Mouse (Mus musculus) right cerebral cortex, postnatal 10 days (tissue): ENCODE data around the gene Traf6.
"Not testable (repeated sequence)": the region's sequence is repeated elsewhere in the genome, so short reads cannot be mapped to it uniquely, and the experiment has no call there.

Source experiments
- DNase-seq, 2 experiments: peaks; one replicate each; pipeline ENCODE4 v3.0.0; 2021; ENCODE audit warnings: low spot score in 2 of 2

Traf6 gene

GRCm38 (mm10) chr2:101693577-101694215 lies 15.5 kb downstream of the Traf6 start:
- peak in 1 of 2 experiments; percentile 49 for DNase-seq

DNA sequence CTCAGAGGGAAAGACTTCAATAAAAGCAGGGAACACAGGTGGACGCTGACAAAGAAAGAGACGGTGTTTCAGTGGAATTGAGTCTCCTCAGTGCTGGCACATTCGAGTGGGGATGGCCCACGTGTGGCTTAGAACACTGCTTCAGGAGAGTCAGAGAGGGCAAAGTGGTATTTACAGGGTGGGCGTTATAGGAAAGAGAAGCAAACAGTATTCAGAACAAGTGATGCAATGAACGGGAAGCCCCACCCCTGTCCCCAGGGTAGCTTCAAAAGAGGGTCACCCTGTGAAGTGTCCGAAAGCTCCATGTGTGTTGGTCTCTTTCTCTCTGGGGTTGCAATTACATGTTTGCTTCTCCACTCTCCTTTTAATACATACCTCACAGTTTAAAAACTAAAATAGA lies 17.4 kb downstream of the Traf6 start:
- no peak for DNase-seq

- no peak for DNase-seq
These were observed 21.1 kb downstream of the Traf6 start for GRCm38 (mm10) chr2:101699284-101699683.

GRCm38 (mm10) chr2:101705941-101706485 lies 27.8 kb downstream of the Traf6 start:
- peak in 1 of 2 experiments; percentile 32 for DNase-seq

- no peak for DNase-seq
These were observed 33.4 kb downstream of the Traf6 start for GRCm38 (mm10) chr2:101711608-101712007.

DNA sequence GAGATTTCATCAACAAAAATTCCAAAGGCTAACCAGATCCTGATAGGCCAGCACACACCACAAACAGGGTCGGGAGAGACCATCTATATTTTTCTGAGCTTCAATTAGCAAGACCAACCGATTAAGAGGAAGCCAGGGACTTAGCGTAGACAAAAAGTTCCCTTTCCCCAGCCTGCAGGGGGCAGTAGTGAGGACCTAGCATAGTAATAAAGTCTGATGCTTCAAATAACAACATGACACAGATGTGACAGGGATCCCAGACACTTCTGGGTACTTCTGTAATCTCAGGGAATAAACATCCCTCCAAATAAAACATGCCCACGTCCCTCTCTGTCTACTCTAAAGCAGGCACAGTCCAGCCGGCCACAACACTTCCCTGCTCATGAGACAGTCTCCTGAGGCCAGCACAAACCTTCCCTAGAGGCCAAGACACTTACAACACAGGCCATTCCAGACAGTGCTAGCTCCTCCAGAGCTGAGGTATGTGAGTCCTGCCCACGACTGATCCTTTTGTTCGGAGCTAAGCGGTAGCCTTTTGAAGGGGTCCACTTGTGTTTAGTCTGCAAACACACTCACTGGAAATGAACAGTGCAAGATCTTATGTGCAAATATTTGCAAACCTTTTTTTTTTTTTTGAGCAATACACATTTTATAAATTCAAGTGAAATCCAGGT lies 37.6 kb downstream of the Traf6 start:
- no peak for DNase-seq

DNA sequence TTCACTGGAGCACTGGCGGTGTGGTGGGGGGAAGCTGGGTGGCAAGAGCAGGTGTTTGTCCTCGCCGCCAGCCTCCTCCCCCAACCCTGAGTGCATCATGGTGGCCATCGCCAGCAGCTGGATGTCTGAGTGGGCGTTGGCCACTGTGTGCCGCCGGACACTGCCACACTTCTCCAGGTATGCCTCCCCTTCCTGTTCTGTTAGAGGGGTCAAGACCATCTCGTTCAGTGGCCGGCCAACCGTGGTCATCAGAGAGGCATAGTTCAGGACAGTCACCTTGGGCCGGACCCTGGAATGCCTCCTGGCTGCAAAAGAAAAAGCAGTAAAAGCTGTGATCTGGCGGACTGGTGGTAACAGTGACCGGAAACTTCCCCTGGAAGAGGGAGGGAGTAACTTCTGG lies 38.9 kb downstream of the Traf6 start:
- no peak for DNase-seq

GRCm38 (mm10) chr2:101721835-101722234 lies 43.6 kb downstream of the Traf6 start:
- no peak for DNase-seq

- peak; percentile 42 to 44 for DNase-seq
These were observed 44.4 kb downstream of the Traf6 start for GRCm38 (mm10) chr2:101722370-101723332.

- DNase-seq, result no peak
These were observed 45.2 kb downstream of the Traf6 start for GRCm38 (mm10) chr2:101723333-101723881.

- DNase-seq, result no peak
These were observed 49.6 kb downstream of the Traf6 start for GRCm38 (mm10) chr2:101727787-101728186.

GRCm38 (mm10) chr2:101729472-101729871 lies 51.2 kb downstream of the Traf6 start:
- DNase-seq, result no peak

- no peak for DNase-seq
These were observed 52.7 kb downstream of the Traf6 start for GRCm38 (mm10) chr2:101730972-101731371.

DNA sequence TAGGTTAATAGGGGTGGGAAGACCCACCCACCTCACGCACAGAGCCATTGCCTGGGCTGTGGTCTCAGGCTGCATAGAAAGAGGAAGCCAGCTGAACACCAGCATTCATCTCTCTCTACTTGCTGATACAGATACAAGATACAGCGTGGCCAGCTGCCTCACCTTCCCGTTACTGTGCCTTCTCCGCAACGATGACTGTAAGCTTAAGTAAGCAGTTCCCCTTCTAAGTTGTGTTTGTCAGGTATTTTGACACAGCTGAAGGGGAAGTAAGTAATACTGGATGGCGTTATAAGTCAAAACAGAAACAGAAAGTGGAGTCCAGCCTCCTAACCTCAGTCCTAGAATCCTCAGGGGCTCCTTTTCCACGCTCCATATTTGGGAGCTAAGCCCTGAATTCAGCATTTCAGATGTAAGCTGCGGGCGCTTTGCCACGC lies 54.6 kb downstream of the Traf6 start:
- DNase-seq, result no peak

DNA sequence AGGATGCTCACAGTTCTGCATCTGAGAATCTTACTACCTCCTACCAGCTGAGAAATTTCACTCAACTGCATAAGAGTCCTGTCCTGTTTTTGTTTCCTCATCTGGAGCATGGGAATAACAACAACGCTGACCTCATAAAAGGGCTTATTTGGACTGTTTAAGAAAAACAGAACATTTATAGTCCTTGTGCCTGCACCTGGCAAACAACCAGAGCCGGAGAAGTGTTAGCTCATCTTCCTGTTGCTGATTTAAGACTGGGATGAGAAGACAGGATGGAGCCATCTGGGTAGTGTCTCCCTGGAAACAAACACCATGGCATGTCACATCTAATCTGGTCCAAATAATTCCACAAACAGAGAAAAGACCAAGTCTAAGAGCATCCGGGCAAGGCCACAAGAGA lies 55.3 kb downstream of the Traf6 start:
- DNase-seq, result peak; percentile 64 to 70

DNA sequence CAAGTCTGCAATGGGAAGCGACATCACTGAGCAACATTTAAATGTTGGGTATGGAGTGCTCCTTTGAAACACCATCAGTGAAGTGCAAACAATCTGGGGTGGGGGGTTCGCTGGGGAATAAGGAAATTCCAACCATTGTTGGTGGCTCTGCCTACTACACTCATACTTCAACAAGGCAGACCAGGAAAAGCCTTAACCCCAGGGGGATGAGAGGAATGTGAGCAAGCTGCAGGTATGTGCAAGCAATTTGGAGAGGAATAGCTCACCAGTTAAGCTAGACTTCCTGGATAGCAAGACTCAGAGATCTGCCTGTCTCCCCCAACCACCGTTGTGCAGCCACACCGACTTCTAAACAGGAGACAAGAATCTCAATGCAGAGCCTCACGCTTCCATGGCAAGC lies 61.7 kb downstream of the Traf6 start:
- DNase-seq, result no peak

- no peak for DNase-seq
These were observed 63.4 kb downstream of the Traf6 start for GRCm38 (mm10) chr2:101741653-101742052.

DNA sequence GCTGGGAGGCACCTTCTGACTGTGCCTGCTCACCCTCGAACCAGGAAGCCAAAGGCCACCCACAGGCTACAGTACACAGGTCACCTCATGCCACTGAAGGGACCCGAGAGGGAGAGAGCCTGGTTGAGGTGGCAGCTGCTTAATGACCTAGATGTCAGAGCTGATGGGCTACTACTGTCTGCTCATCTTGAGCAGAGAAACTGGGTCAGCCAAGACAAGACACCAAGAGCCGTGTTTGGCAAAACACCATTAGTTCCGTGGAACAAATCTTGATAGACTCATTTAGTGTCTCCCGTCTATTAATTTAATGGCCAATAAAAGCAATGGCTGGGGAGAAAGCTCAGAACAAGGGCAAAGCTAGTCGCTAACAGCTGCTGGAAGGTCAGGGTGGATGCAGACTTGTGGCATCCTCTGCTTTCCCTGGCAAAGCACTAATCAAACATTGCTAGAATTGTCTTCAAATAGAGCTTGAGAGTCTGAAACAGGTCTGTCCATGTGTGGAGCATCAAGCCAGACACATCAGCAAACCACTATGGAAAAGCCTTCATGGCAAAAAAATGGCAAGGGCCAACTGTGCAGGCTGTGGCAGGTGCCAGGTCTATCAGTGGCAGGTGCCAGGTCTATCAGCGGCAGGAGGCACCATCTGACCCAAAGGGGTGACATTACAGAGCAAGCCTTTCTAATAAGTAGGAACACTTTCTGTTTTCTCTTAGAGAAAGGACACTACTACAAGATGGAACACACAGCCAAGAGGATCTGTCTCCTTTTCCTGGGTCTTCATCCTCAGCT lies 64.0 kb downstream of the Traf6 start:
- DNase-seq, result no peak

- DNase-seq, result not testable (repeated sequence)
These were observed 67.4 kb downstream of the Traf6 start for GRCm38 (mm10) chr2:101745656-101746055.

GRCm38 (mm10) chr2:101746537-101746936 lies 68.3 kb downstream of the Traf6 start:
- no peak for DNase-seq
